Mouse (Mus musculus): ENCODE results near the gene Calb2. TPM values are rescaled to one million over a fixed set of nuclear protein-coding genes. Genes with fewer than 3 reads are reported as not detected.

The Calb2 gene
- polyA plus RNA-seq, 1 experiment from 2014 or later, result 5.3 TPM

DNA sequence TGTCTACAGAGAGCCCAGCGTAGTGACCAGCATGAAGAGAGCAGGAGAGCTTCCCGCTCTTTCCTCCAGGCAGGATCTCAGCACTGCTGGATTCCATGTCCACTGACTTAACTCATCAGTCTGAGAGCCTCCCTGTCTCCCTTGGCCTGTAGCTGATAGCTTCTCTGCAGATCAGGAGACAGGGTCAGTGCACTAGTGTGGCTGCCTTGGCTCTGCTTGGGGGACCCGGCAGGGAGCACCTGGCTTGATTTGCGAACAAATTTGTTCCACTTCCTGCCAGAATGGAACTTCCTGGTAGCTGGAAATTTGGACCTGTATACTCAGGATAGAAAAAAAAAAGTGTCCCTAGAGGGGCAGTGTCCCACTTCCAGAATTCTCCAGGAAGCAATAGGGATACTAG lies 6.8 kb upstream of the Calb2 start:
- Histone ChIP-seq H3K9ac (no peak overlapping the region), H3K27ac (no peak overlapping the region), H3K4me1 (peaks cover 6% of the 10 kb centered on the region; the same call in 1 of the 2 replicates), H3K9me3 (no peaks in the 10 kb centered on the region), H3K27me3 (replicated peaks) (no peaks in the 10 kb centered on the region; the same call in 1 of the 2 replicates), H3K4me3 (no peak overlapping the region), H3K4me2 (replicated peaks) (no peak overlapping the region), H3K36me3 (no peaks in the 10 kb centered on the region)
- no peak for ATAC-seq (ENCODE audit: low FRiP score, low read depth)
- 87% methylated on average over 4 of the region's 4 CpGs for WGBS

DNA sequence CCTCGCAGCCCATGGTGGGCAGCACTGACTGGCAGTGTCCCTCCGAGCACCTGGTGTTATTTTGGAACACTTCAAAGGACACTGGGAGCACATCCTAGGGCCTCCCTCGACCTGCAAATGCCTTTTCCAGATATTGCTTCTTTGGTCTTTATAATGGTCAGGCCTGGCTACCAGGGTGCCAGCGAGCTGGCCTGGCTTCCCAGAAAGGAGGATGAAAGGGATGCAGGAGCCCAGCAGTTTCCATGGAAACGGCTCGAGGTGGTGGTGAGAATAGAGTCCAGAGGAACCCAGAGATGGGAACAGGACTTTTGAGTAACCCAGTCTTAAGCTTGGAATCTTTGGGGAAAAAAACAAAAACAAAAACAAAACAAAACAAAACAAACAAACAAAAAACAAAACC lies 4.2 kb upstream of the Calb2 start:
- H3K4me2 ChIP-seq (replicated peaks), result no peak overlapping the region
- no peak overlapping the region for H3K4me3 ChIP-seq
- no peaks in the 10 kb centered on the region for H3K36me3 ChIP-seq
- H3K27me3 ChIP-seq (replicated peaks), result peaks cover 25% of the 10 kb centered on the region
- WGBS, result 49% methylated on average over 6 of the region's 6 CpGs
- no peak overlapping the region for H3K27ac ChIP-seq
- no peaks in the 10 kb centered on the region for H3K9me3 ChIP-seq
- ATAC-seq (ENCODE audit: low FRiP score, low read depth), result no peak
- no peak overlapping the region for H3K9ac ChIP-seq
- 0 out of 2 replicates have a peak, but pooled peaks cover 6% of the 10 kb centered on the region for H3K4me1 ChIP-seq

DNA sequence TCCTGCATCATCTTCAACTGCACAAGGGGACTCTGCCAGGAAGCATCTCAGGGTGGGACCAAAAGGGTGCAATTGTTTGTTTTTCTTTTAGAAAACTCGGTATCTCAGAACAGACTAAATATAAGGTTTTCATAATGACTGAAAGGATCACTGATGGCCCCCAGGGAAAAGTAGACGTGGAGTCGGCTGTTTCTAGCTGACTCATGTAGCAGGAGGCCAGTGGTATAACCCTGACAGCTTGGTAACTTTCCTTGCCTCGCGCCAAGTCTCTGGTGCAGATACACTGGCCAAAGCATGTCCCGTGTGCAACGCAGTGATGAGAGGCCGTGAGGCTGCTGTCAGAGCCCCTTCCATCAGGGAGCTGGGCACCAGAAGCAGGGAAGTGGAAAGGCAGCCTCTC lies 1.7 kb downstream of the Calb2 start:
- H3K27ac ChIP-seq, result no peak overlapping the region
- H3K4me1 ChIP-seq, result 0 out of 2 replicates have a peak, but pooled peaks cover 6% of the 10 kb centered on the region
- H3K4me3 ChIP-seq, result no peak overlapping the region
- no peaks in the 10 kb centered on the region for H3K9me3 ChIP-seq
- H3K36me3 ChIP-seq, result no peaks in the 10 kb centered on the region
- H3K9ac ChIP-seq, result no peak overlapping the region
- H3K27me3 ChIP-seq (replicated peaks), result peaks cover 26% of the 10 kb centered on the region
- 78% methylated on average over 8 of the region's 8 CpGs for WGBS
- no peak overlapping the region for H3K4me2 ChIP-seq (replicated peaks)
- ATAC-seq (ENCODE audit: low FRiP score, low read depth), result no peak

DNA sequence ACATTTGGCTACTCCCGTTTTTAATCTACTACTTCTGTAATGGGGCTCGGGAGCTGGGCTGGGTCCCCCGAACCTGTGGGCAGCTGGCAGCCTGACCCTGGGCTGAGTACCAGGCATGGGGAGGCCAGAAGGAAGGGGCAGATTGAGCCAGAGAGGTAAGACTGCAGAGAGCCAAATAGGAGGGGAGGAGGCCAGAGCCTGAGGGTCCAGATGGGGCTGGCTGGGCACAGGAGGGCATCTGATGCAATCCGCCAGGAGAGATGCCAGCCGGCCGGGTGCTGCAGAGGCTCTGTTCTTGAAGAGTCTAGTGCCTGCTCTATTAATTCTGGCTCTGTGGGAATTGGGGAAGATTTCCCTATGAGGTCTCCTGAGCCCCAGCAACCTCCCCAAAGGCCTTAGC lies 6.0 kb downstream of the Calb2 start:
- Histone ChIP-seq H3K4me3 (no peak overlapping the region), H3K9me3 (no peaks in the 10 kb centered on the region), H3K36me3 (no peaks in the 10 kb centered on the region), H3K27ac (no peak overlapping the region), H3K4me2 (replicated peaks) (no peak overlapping the region), H3K4me1 (no peaks in the 10 kb centered on the region), H3K9ac (no peak overlapping the region), H3K27me3 (replicated peaks) (no peaks in the 10 kb centered on the region; the same call in 1 of the 2 replicates)
- WGBS, result 84% methylated on average over 6 of the region's 6 CpGs
- ATAC-seq (ENCODE audit: low FRiP score, low read depth), result no peak

DNA sequence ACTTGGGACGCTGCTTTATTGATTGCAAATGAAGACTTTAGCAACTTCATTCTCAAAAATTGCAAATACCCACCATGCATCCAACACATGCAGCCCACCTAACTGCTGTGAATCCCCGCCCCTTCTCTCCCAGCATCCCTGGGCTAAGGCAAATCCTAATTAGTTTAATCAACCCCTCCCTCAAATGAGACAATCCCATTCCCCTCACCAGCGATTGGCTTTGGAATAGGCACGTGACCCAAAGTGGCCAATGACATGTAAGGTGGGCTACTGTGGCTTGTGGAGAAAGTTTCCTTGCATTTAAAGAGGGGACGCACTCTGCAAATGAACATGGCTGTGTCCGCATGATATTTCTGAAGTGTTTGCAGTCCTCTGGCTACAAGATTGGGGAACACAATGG lies 15.1 kb downstream of the Calb2 start:
- 80% methylated on average over 6 of the region's 6 CpGs for WGBS
- ATAC-seq (ENCODE audit: low FRiP score, low read depth), result no peak
- no peak overlapping the region for H3K27ac ChIP-seq

DNA sequence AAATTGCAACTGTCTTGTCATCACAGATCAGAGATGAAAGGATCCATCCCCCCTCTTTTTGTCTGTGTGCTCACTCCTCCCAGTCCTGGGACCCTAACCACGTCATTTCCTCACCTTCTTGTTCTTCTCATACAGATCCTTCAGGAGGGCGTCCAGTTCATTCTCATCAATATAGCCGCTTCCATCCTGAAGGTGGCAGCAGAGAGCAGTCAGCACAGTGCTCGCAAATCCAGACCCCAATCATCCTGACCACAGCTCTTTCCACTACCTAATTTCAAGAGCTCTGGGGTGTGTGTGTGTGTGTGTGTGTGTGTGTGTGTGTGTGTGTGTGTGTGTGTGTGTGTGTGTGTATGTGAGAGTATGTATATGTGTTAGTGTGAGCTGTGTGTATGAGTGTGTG lies 22.5 kb downstream of the Calb2 start:
- Histone ChIP-seq H3K27ac (no peak overlapping the region), H3K9ac (no peak overlapping the region), H3K27me3 (replicated peaks) (no peaks in the 10 kb centered on the region), H3K4me2 (replicated peaks) (no peak overlapping the region), H3K4me3 (no peak overlapping the region), H3K36me3 (no peaks in the 10 kb centered on the region), H3K9me3 (no peaks in the 10 kb centered on the region), H3K4me1 (no peaks in the 10 kb centered on the region)
- ATAC-seq (ENCODE audit: low FRiP score, low read depth), result 0 out of 2 replicates have a peak, but pooled peaks have one; percentile 44
- WGBS, result under 1% methylated on average over 4 of the region's 4 CpGs

More for the DNA sequence above, 15.1 kb downstream of the Calb2 start:
- no peaks in the 10 kb centered on the region for H3K4me1 ChIP-seq
- no peaks in the 10 kb centered on the region for H3K9me3 ChIP-seq
- no peak overlapping the region for H3K4me3 ChIP-seq
- no peaks in the 10 kb centered on the region for H3K36me3 ChIP-seq
- no peaks in the 10 kb centered on the region for H3K27me3 ChIP-seq (replicated peaks)
- H3K4me2 ChIP-seq (replicated peaks), result no peak overlapping the region
- no peak overlapping the region for H3K9ac ChIP-seq

DNA sequence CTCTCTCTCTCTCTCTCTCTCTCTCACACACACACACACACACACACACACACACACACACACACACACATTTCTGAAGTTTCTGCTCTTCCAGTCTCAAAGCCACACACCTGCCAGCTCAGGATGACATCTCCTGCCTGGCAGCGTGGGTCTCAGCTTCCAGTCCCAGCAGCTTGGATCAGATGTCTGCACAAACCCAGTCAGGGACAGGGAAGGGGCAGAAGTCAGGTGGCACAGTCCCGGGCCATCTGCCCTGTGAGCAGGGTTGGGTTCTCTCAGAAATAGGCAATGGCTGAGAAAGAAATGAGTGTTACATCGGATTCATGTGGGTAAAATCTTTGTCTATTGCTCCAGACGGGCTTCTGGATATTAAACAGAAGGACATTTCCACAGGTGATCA lies 27.2 kb downstream of the Calb2 start:
- no peaks in the 10 kb centered on the region for H3K36me3 ChIP-seq
- H3K9ac ChIP-seq, result no peak overlapping the region
- no peak overlapping the region for H3K27ac ChIP-seq
- H3K4me1 ChIP-seq, result no peaks in the 10 kb centered on the region
- H3K4me3 ChIP-seq, result no peak overlapping the region
- no peaks in the 10 kb centered on the region for H3K9me3 ChIP-seq
- H3K4me2 ChIP-seq (replicated peaks), result no peak overlapping the region
- 77% methylated on average over 4 of the region's 4 CpGs for WGBS
- ATAC-seq (ENCODE audit: low FRiP score, low read depth), result no peak
- H3K27me3 ChIP-seq (replicated peaks), result no peaks in the 10 kb centered on the region

DNA sequence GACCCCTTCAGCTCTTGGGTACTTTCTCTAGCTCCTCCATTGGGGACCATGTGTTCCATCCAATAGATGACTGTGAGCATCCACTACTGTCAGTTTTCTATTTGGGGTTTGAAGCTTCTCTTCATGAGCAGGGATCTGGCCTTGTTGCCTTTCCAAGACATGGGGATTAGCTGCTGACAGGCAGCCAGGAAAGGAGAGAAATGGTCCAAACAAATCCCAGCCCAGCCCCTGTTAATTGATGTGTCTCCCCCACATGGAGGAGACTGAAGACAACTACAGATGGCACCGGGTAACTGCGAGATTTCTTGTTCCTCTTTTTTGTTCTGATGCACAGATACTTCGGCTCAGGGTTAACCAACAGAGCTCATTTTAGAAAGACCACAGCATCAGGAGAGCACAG lies 27.9 kb downstream of the Calb2 start:
- no peak overlapping the region for H3K4me3 ChIP-seq
- H3K36me3 ChIP-seq, result no peaks in the 10 kb centered on the region
- H3K27ac ChIP-seq, result no peak overlapping the region
- no peaks in the 10 kb centered on the region for H3K27me3 ChIP-seq (replicated peaks)
- H3K9me3 ChIP-seq, result no peaks in the 10 kb centered on the region
- H3K4me2 ChIP-seq (replicated peaks), result no peak overlapping the region
- H3K9ac ChIP-seq, result no peak overlapping the region
- ATAC-seq (ENCODE audit: low FRiP score, low read depth), result no peak
- H3K4me1 ChIP-seq, result no peaks in the 10 kb centered on the region
- whole genome bisulfite sequencing, result 82% methylated on average over 3 of the region's 3 CpGs

DNA sequence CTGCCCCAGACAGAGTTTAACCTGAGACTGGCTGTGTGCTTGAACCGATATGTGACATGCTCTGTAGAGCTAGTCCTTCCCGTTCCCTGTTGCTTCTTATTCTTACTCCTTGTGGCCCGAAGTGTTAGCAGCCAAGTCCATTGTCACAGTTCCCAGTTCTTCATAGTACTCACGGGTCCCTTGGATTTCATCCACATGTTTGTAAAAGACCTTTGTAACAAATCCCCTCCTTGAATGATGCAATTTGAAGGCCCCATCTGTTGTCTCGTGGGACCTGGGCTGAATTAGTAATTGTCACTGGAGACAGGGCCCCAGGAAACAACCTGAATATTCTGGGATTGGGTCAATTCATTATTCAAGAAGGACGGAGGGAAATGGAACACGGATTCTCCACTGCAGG lies 32.5 kb downstream of the Calb2 start:
- 75% methylated on average over 7 of the region's 7 CpGs for WGBS
- H3K9ac ChIP-seq, result no peak overlapping the region
- no peaks in the 10 kb centered on the region for H3K9me3 ChIP-seq
- no peak overlapping the region for H3K4me3 ChIP-seq
- no peaks in the 10 kb centered on the region for H3K36me3 ChIP-seq
- no peaks in the 10 kb centered on the region for H3K4me1 ChIP-seq
- no peaks in the 10 kb centered on the region for H3K27me3 ChIP-seq (replicated peaks)
- H3K4me2 ChIP-seq (replicated peaks), result no peak overlapping the region
- no peak for ATAC-seq (ENCODE audit: low FRiP score, low read depth)
- H3K27ac ChIP-seq, result no peak overlapping the region

DNA sequence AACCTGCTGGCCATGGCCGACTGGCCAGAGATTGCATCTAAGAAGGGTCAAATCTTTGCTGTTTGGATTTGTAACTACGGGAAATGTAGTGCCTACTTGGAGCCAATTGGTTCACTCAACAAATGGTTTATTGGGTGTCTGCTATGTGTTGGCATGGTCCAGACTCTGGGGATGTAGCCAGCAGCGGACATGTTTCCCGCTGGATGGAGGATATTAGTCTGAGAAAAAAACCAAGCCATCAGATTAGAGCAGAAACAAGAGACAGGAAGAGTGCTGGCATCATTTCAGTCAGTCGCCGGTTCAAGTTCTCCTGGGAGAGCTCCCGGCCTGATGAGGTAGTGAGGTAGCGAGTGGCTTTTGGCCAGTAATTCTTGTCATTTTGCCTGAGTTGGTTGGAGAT lies 33.8 kb downstream of the Calb2 start:
- 92% methylated on average over 8 of the region's 8 CpGs for WGBS
- no peaks in the 10 kb centered on the region for H3K36me3 ChIP-seq
- H3K4me3 ChIP-seq, result no peak overlapping the region
- H3K4me2 ChIP-seq (replicated peaks), result no peak overlapping the region
- H3K9me3 ChIP-seq, result no peaks in the 10 kb centered on the region
- H3K9ac ChIP-seq, result no peak overlapping the region
- no peaks in the 10 kb centered on the region for H3K27me3 ChIP-seq (replicated peaks)
- H3K27ac ChIP-seq, result no peak overlapping the region
- no peak for ATAC-seq (ENCODE audit: low FRiP score, low read depth)
- H3K4me1 ChIP-seq, result no peaks in the 10 kb centered on the region

DNA sequence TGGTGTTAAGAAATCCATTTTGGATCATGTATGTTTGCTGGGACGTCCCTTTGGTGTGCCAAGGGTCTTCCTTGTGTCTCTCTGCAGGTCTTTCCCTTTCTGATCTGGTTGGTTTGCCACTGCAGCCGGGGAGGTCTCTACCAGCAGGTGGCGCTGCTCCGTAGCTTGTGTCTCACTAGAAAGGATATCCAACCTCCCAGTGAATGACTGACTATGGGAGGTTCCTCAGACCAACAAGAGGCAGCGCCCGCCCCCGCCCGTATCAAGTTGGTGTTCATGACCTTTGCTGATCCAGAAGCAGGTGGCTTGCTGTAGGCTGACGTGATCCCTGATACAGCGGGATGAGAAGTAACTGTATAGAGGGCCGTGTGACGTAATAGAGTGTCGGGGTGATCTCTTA lies 37.5 kb downstream of the Calb2 start:
- no peak overlapping the region for H3K4me3 ChIP-seq
- H3K4me1 ChIP-seq, result no peaks in the 10 kb centered on the region
- peak overlapping the region; percentile 20; the same call in 1 of the 2 replicates for H3K4me2 ChIP-seq (replicated peaks)
- no peak overlapping the region for H3K27ac ChIP-seq
- H3K36me3 ChIP-seq, result no peaks in the 10 kb centered on the region
- no peak for ATAC-seq (ENCODE audit: low FRiP score, low read depth)
- H3K9ac ChIP-seq, result no peak overlapping the region
- H3K9me3 ChIP-seq, result no peaks in the 10 kb centered on the region
- no peaks in the 10 kb centered on the region for H3K27me3 ChIP-seq (replicated peaks)
- WGBS, result 30% methylated on average over 13 of the region's 13 CpGs

DNA sequence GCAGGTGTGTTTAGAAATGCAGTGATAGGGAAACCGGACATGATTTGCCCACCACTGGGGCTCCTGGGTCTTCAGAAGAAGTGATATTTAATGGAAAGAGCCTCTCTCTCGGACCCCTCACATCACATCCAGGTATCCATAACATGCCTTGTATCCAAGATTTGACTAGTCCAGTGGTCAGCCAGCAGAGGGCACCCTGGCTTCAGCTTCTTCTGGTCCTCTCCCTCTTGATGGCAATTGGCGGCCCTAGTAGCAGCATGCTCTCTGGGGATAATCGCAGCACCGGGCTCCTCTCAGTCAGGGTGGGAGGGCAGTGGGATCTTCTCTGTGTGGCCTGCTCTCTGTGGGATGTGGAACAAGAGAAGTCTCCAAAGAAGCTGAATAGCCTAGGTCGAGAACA lies 48.3 kb downstream of the Calb2 start:
- ATAC-seq (ENCODE audit: low FRiP score, low read depth), result no peak
- Histone ChIP-seq H3K4me2 (replicated peaks) (no peak overlapping the region), H3K27ac (no peak overlapping the region), H3K4me3 (no peak overlapping the region), H3K4me1 (no peaks in the 10 kb centered on the region), H3K9me3 (no peaks in the 10 kb centered on the region), H3K9ac (no peak overlapping the region), H3K27me3 (replicated peaks) (no peaks in the 10 kb centered on the region; the same call in 1 of the 2 replicates), H3K36me3 (no peaks in the 10 kb centered on the region)
- WGBS, result 43% methylated on average over 6 of the region's 6 CpGs

DNA sequence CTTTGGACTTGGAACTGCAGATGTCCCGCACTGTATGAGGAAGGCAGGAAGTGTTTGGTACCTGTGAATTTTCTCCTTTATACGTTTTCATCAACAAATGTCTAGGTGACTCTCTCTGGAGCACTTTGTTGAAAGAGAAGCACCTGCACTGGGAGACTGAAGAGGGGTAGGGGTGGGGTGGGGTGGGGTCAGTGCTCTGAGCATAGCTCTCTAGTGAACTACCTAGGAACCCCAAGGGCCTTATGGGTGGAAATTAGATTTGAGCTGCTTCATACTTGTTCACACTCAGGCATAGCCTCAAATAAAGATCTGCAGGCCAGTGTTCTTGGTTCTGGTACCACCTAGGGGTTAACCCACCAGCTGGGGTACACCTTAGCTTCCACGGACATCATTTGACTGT lies 65.4 kb downstream of the Calb2 start, which contains the start of gene Gm17720:
Gm17720 (minus strand) TSS at position 101 of the 400 bp plus-strand sequence.
- Histone ChIP-seq H3K9ac (no peak within 1 kb of the TSS), H3K4me2 (replicated peaks) (no peak within 1 kb of the TSS), H3K27me3 (replicated peaks) (no peaks in the 10 kb centered on the region), H3K4me1 (no peaks in the 10 kb centered on the region), H3K9me3 (no peaks in the 10 kb centered on the region), H3K4me3 (no peak within 1 kb of the TSS), H3K36me3 (no peaks in the 10 kb centered on the region), H3K27ac (no peak within 1 kb of the TSS)
- 83% methylated on average over 3 of the region's 3 CpGs for WGBS
- ATAC-seq (ENCODE audit: low FRiP score, low read depth), result no peak
